Mouse (Mus musculus): ENCODE measurements at regions not wholly inside any gene's neighbourhood (a gene's known extent, or its start where the extent isn't known, plus 50 kb on each side); places are given as distances from the start of the nearest gene placed in this dataset.
A peak's percentile ranks its signal among the peaks of the same experiment; 100 is the strongest.

DNA sequence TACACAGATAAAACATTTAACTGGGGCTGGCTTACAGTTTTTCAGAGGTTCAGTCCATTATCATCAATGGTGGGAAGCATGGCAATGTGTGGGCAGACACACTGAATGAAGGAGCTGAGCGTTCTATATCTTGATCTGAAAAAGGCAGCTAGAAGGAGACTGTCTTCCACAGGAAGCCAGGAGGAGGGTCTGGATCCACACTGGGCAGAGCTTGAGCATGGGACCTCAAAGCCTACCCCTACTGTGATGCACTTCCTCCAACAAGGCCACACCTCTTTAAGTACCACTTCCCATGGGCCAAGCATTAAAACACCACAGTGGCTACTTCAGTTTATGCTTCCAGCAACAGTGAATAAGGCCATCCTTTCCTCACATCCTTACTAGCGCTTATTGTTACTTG, 200.5 kb downstream of the Clic5 start:
- TF ChIP-seq POLR2A (IDR thresholded peaks at IDR 0.05; ENCODE audit: borderline replicate concordance, control insufficient read depth, low read depth, low read length) (no peak), CTCF (IDR thresholded peaks at IDR 0.05; ENCODE audit: control insufficient read depth, insufficient read depth, low read length) (no peak)
- H3K27ac ChIP-seq (ENCODE audit: control insufficient read depth, insufficient read depth, low read depth, low read length, poor library complexity): no peak overlapping the region
- H3K4me1 ChIP-seq (ENCODE audit: control insufficient read depth, insufficient read depth, low read length): no peaks in the 10 kb centered on the region
- WGBS: 82% methylated on average over 2 of the region's 2 CpGs
- H3K4me3 ChIP-seq (replicated peaks; ENCODE audit: control insufficient read depth, low read depth, low read length): no peak overlapping the region

DNA sequence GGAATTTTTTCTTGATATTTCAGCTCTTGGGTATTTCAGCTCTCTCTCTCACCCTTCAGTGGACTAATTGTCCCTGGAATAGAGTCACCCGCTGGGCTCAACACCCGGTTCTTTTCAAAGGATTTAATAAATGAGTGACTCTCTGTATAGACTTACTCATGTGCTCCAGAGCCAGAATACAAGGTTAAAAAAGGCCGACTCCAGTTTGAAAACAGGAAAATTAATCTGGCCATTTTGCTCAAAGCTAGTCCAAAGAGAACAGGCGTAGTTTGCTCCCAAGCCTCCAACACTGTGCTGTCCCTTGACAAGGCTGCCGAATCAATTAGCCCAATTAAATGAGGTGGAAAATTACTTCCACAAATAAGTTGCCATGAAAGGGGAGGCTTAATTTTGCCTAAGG, 209.4 kb downstream of the Clic5 start:
- 86% methylated on average over 5 of the region's 5 CpGs for WGBS
- TF ChIP-seq CTCF (IDR thresholded peaks at IDR 0.05; ENCODE audit: control insufficient read depth, insufficient read depth, low read length) (no peak), POLR2A (IDR thresholded peaks at IDR 0.05; ENCODE audit: borderline replicate concordance, control insufficient read depth, low read depth, low read length) (no peak)
- Histone ChIP-seq H3K4me3 (replicated peaks; ENCODE audit: control insufficient read depth, low read depth, low read length) (no peak overlapping the region), H3K4me1 (ENCODE audit: control insufficient read depth, insufficient read depth, low read length) (no peaks in the 10 kb centered on the region), H3K27ac (ENCODE audit: control insufficient read depth, insufficient read depth, low read depth, low read length, poor library complexity) (no peak overlapping the region)

DNA sequence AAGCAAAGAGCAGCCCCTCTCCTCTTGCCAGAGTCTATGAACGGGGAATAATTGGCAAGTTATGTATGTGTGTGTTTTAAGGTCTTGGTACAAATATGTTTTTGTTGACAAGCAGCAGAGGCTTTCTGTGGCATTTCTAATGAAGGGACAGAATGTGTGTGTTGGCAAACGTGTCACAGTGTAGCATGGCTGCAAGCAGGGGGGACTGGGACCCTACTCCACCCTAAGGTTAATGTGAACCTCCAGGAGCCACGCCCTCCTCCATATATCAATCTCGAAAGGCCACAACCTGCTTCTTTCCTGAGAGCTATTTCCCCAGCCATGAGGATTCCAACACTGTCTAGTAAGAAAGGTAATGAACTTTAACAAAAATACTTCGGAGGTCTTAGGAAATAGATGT, 209.8 kb downstream of the Clic5 start:
- 65% methylated on average over 5 of the region's 5 CpGs for WGBS
- TF ChIP-seq POLR2A (IDR thresholded peaks at IDR 0.05; ENCODE audit: borderline replicate concordance, control insufficient read depth, low read depth, low read length) (no peak), CTCF (IDR thresholded peaks at IDR 0.05; ENCODE audit: control insufficient read depth, insufficient read depth, low read length) (no peak)
- Histone ChIP-seq H3K4me3 (replicated peaks; ENCODE audit: control insufficient read depth, low read depth, low read length) (no peak overlapping the region), H3K4me1 (ENCODE audit: control insufficient read depth, insufficient read depth, low read length) (no peaks in the 10 kb centered on the region), H3K27ac (ENCODE audit: control insufficient read depth, insufficient read depth, low read depth, low read length, poor library complexity) (no peak overlapping the region)

DNA sequence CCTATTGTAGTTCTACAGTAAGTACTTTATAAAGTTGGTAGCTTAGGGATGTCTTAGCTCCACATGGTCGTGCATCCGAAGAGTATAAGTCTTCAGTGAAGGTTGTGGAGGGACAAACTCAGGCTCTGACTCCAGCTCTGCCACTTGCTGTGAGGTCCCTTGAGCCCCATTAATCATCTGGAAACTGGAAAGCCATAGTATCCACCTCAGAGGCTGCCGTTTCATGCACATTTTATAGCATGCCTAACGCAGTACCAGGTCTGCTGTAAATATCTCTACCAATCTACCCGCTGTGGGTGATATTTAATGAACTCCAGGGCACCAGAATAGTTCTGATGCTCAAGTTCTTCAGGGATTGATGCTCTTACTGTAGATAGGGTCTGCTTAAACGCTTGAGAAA, 216.5 kb downstream of the Clic5 start:
- Histone ChIP-seq H3K27ac (ENCODE audit: control insufficient read depth, insufficient read depth, low read depth, low read length, poor library complexity) (no peak overlapping the region), H3K4me1 (ENCODE audit: control insufficient read depth, insufficient read depth, low read length) (no peaks in the 10 kb centered on the region), H3K4me3 (replicated peaks; ENCODE audit: control insufficient read depth, low read depth, low read length) (no peak overlapping the region)
- WGBS: 82% methylated on average over 6 of the region's 6 CpGs
- no peak for TF ChIP-seq CTCF (IDR thresholded peaks at IDR 0.05; ENCODE audit: control insufficient read depth, insufficient read depth, low read length)
- TF ChIP-seq POLR2A (IDR thresholded peaks at IDR 0.05; ENCODE audit: borderline replicate concordance, control insufficient read depth, low read depth, low read length): no peak

DNA sequence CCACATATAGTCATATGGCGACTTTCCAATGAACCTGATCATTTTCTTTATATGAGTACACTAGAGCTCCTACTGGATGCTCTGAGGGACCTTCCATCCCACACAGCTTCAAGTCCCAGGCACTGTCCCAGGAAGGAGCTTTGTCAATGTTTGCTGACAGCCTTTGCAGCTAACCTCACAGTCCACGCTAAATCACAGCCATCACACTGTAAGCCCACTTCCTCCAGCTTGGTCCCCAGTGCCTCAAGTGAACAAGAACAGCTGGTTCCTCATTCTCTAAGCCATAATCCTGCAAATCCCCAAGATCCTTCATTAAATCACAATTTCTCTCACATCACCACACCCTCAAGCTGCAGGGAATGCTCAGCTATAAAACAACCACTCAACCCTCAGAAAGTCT, 222.6 kb downstream of the Clic5 start:
- WGBS: 56% methylated on average over 2 of the region's 2 CpGs
- Histone ChIP-seq H3K4me1 (ENCODE audit: control insufficient read depth, insufficient read depth, low read length) (no peaks in the 10 kb centered on the region), H3K4me3 (replicated peaks; ENCODE audit: control insufficient read depth, low read depth, low read length) (no peak overlapping the region), H3K27ac (ENCODE audit: control insufficient read depth, insufficient read depth, low read depth, low read length, poor library complexity) (no peak overlapping the region)
- TF ChIP-seq CTCF (IDR thresholded peaks at IDR 0.05; ENCODE audit: control insufficient read depth, insufficient read depth, low read length) (no peak), POLR2A (IDR thresholded peaks at IDR 0.05; ENCODE audit: borderline replicate concordance, control insufficient read depth, low read depth, low read length) (no peak)

DNA sequence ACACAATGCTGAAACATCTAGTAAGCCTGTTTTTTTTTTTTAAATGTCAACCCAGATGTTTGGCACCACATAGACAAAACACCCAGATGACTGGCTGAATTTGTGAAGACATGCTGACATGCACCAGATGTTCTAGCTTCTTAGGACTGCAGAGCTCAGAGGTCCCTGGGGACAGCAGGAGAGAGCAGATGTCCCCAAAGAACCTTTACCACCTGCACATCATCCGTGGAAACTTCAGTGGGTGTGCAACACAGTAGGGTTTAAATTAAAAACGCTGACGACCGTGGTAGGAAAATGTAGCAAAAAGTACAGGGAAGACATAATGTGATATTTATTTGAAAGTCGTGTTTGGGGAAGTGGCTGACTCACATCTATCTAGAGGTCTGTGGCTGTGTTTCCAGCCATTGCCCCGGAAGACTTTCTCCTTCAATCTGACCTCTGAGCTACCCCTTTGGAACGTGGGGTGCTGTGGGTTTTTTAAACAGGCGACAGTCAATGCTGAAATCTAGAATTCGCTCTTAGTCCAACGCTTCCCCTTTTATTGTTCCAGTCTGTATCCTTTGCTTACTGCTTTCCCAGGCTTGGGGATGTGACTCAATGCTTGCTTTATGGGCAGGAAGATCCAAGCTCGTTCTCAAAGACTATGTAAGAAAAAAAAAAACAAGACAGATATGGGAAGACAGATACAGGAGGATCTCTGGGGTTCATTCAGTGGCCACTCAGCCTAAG, 230.5 kb downstream of the Clic5 start:
- TF ChIP-seq CTCF (IDR thresholded peaks at IDR 0.05; ENCODE audit: control insufficient read depth, insufficient read depth, low read length) (no peak), POLR2A (IDR thresholded peaks at IDR 0.05; ENCODE audit: borderline replicate concordance, control insufficient read depth, low read depth, low read length) (no peak)
- peaks cover 2% of the 10 kb centered on the region for H3K4me1 ChIP-seq (ENCODE audit: control insufficient read depth, insufficient read depth, low read length)
- H3K27ac ChIP-seq (ENCODE audit: control insufficient read depth, insufficient read depth, low read depth, low read length, poor library complexity): no peak overlapping the region
- H3K4me3 ChIP-seq (replicated peaks; ENCODE audit: control insufficient read depth, low read depth, low read length): no peak overlapping the region
- 10% methylated on average over 11 of the region's 11 CpGs for WGBS

DNA sequence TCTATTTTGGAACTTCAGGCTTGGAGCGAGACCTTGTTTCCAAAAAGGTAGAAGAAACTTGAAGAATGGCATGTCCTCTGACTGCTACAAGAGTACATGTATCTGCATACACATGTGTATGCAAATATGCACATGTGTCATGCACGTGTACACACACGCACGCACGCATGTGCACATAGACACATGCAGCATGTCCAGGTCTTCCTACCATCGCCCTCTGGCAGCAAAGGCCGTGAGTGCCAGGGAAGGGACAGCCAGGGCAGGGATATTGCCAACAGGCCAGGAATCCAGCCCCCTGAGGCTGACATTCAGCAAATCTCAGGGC, 231.0 kb downstream of the Clic5 start:
- Histone ChIP-seq H3K4me3 (replicated peaks; ENCODE audit: control insufficient read depth, low read depth, low read length) (no peak overlapping the region), H3K27ac (ENCODE audit: control insufficient read depth, insufficient read depth, low read depth, low read length, poor library complexity) (peak overlapping the region; percentile 15; the same call in 1 of the 2 replicates), H3K4me1 (ENCODE audit: control insufficient read depth, insufficient read depth, low read length) (peaks cover 2% of the 10 kb centered on the region)
- 86% methylated on average over 7 of the region's 7 CpGs for WGBS
- TF ChIP-seq CTCF (IDR thresholded peaks at IDR 0.05; ENCODE audit: control insufficient read depth, insufficient read depth, low read length) (no peak), POLR2A (IDR thresholded peaks at IDR 0.05; ENCODE audit: borderline replicate concordance, control insufficient read depth, low read depth, low read length) (no peak)

DNA sequence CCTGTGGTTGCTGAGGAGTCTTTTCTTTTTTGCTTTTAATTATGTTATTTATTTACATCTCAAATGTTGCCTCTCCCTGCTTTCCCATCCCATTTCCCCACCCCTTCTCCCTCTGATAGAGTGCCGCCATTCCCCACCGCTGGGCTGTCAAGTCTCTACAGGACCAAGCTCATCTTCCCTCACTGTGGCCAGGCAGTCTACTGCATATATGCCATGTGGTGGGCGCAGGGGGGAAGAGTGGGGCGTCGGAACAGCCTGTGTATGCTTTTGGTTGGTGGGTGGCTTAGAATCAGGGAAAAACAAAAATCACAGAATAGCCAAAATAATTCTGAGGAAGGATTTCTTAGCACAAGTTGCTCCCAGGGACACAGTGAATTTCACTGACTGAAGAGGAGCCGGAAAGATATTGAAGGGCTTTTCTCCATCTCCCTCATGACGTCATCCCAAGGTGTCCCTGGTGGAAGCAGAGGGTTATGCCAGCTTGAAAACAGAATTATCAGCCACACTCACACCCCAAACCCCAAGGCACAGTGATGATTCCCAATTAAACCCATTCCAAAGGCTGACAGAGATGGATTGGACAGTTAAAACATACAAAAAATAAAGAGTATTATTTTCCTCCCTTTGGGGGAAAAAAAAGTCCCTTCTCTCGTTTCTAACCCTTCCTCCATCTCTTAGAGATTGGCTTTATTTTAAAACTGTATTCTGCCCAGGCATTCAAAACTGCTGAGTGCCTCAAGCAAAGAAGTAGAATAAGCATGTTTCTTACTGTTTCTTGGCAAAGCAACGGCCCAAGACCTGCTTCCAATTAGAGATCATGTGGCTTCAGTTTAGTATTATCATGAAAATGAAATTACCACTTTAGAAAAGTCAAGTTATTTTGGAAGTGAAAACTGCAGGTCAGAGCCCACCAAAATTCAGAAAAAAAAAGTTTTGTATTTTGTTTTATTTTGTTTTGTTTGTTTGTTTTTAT, 232.0 kb downstream of the Clic5 start:
- TF ChIP-seq CTCF (IDR thresholded peaks at IDR 0.05; ENCODE audit: control insufficient read depth, insufficient read depth, low read length) (no peak), POLR2A (IDR thresholded peaks at IDR 0.05; ENCODE audit: borderline replicate concordance, control insufficient read depth, low read depth, low read length) (no peak)
- Histone ChIP-seq H3K4me3 (replicated peaks; ENCODE audit: control insufficient read depth, low read depth, low read length) (no peak overlapping the region), H3K27ac (ENCODE audit: control insufficient read depth, insufficient read depth, low read depth, low read length, poor library complexity) (no peak overlapping the region), H3K4me1 (ENCODE audit: control insufficient read depth, insufficient read depth, low read length) (peaks cover 2% of the 10 kb centered on the region)
- WGBS: 81% methylated on average over 9 of the region's 9 CpGs
